Mouse (Mus musculus) MEL (cell line): Measurements from ENCODE around the gene Vps8. TPM values are rescaled to one million over a fixed set of nuclear protein-coding genes. Genes with fewer than 3 reads are reported as not detected.

Experiments used
- DNase-seq: peaks from one replicate; pipeline ENCODE4 v3.0.0; 2011; ENCODE audit warnings: low read depth, low spot score
- H3K27ac ChIP-seq: 2 replicates; pipeline ENCODE4 v1.5.1; 2012; ENCODE audit warnings: low read depth, mild to moderate bottlenecking, control low read depth, low read length, moderate library complexity; ENCODE audit not compliant: control insufficient read depth
- H3K27me3 ChIP-seq, 2 experiments: fragments of 150-350 bp in 1 of 2; sonication (generic) in 1 of 2; 2 replicates each; pipeline ENCODE4 v1.6.1; 2012; ENCODE audit warnings: low read length in 2 of 2, mild to moderate bottlenecking in 2 of 2, improper control_type of control experiment in 1 of 2, moderate library complexity in 1 of 2; ENCODE audit not compliant: insufficient read depth in 2 of 2, control insufficient read depth in 1 of 2
- H3K36me3 ChIP-seq, 2 experiments: 2 replicates each; pipeline ENCODE4 v1.6.1; 2012 to 2014; ENCODE audit warnings: low read length in 2 of 2, improper control_type of control experiment in 1 of 2, inconsistent platforms in 1 of 2, mild to moderate bottlenecking in 1 of 2; ENCODE audit not compliant: insufficient read depth in 2 of 2, control insufficient read depth in 1 of 2
- H3K4me1 ChIP-seq, 2 experiments: fragments of 150-350 bp in 1 of 2; sonication (generic) in 1 of 2; 2 replicates each; pipeline ENCODE4 v1.6.1; 2012; ENCODE audit warnings: low read length in 2 of 2, improper control_type of control experiment in 1 of 2, mild to moderate bottlenecking in 1 of 2; ENCODE audit not compliant: insufficient read depth in 2 of 2, control insufficient read depth in 1 of 2
- H3K4me3 ChIP-seq, 2 experiments: fragments of 150-350 bp in 1 of 2; sonication (generic) in 1 of 2; 2 replicates each; pipeline ENCODE4 v1.5.1; 2012; ENCODE audit warnings: low read depth in 2 of 2, low read length in 2 of 2, mild to moderate bottlenecking in 2 of 2, moderate library complexity in 2 of 2, control low read depth in 1 of 2, improper control_type of control experiment in 1 of 2; ENCODE audit not compliant: control insufficient read depth in 1 of 2, insufficient read depth in 1 of 2
- H3K79me2 ChIP-seq: 2 replicates; pipeline ENCODE4 v1.6.1; 2012; ENCODE audit warnings: mild to moderate bottlenecking, low read length, moderate library complexity; ENCODE audit not compliant: control insufficient read depth, poor library complexity, insufficient read depth
- H3K9ac ChIP-seq: 2 replicates; pipeline ENCODE4 v1.6.1; 2012; ENCODE audit warnings: low read depth, mild to moderate bottlenecking, control low read depth, low read length, moderate library complexity; ENCODE audit not compliant: control insufficient read depth, poor library complexity, severe bottlenecking
- H3K9me3 ChIP-seq: fragments of 150-350 bp; sonication (generic); replicated peaks from 2 replicates; pipeline ENCODE4 v1.6.1; 2012; ENCODE audit warnings: mild to moderate bottlenecking, low read length, improper control_type of control experiment, moderate library complexity; ENCODE audit not compliant: insufficient read depth
- BHLHE40 ChIP-seq: IDR thresholded peaks from 2 replicates; pipeline ENCODE4 v1.6.1; 2012; ENCODE audit warnings: low read depth, mild to moderate bottlenecking, inconsistent platforms, low read length, improper control_type of control experiment, borderline replicate concordance
- CHD1 ChIP-seq: IDR thresholded peaks from 2 replicates; pipeline ENCODE4 v1.6.1; 2012; ENCODE audit warnings: low read depth, mild to moderate bottlenecking, inconsistent platforms, low read length, improper control_type of control experiment
- CTCF ChIP-seq, 3 experiments: IDR thresholded peaks in 2 of 3; conservative IDR thresholded peaks in 1 of 3; 2 replicates each; pipeline ENCODE4 v1.5.1; 2011 to 2012; ENCODE audit warnings: low read length in 3 of 3, low read depth in 2 of 3, mild to moderate bottlenecking in 2 of 3, improper control_type of control experiment in 1 of 3, inconsistent platforms in 1 of 3, mixed read lengths in 1 of 3, moderate library complexity in 1 of 3; ENCODE audit not compliant: control insufficient read depth in 1 of 3, insufficient read depth in 1 of 3, poor library complexity in 1 of 3, severe bottlenecking in 1 of 3
- E2F4 ChIP-seq: IDR thresholded peaks from 2 replicates; pipeline ENCODE4 v1.6.1; 2011; ENCODE audit warnings: low read depth, low read length, improper control_type of control experiment, borderline replicate concordance
- EP300 ChIP-seq, 2 experiments: IDR thresholded peaks; 2 replicates each; pipeline ENCODE4 v1.6.1; 2011; ENCODE audit warnings: improper control_type of control experiment in 2 of 2, low read length in 2 of 2, low read depth in 1 of 2, mild to moderate bottlenecking in 1 of 2
- ETS1 ChIP-seq: IDR thresholded peaks from 2 replicates; pipeline ENCODE4 v1.6.1; 2012; ENCODE audit warnings: low read depth, mild to moderate bottlenecking, inconsistent platforms, low read length, improper control_type of control experiment, moderate library complexity
- GATA1 ChIP-seq: IDR thresholded peaks from 2 replicates; pipeline ENCODE4 v1.6.1; 2011; ENCODE audit warnings: low read depth, low read length, improper control_type of control experiment
- HCFC1 ChIP-seq: IDR thresholded peaks from 2 replicates; pipeline ENCODE4 v1.6.1; 2012; ENCODE audit warnings: low read depth, mild to moderate bottlenecking, inconsistent platforms, low read length, improper control_type of control experiment, moderate library complexity
- JUND ChIP-seq: IDR thresholded peaks from 2 replicates; pipeline ENCODE4 v1.6.1; 2011; ENCODE audit warnings: low read depth, mild to moderate bottlenecking, improper control_type of control experiment, low read length
- KAT2A ChIP-seq: conservative IDR thresholded peaks from 2 replicates; pipeline ENCODE4 v1.6.1; 2012; ENCODE audit warnings: low read depth, low read length, improper control_type of control experiment, inconsistent platforms
- MAFK ChIP-seq: IDR thresholded peaks from 2 replicates; pipeline ENCODE4 v1.6.1; 2011; ENCODE audit warnings: low read depth, mild to moderate bottlenecking, low read length, improper control_type of control experiment, borderline replicate concordance
- MAX ChIP-seq: IDR thresholded peaks from 2 replicates; pipeline ENCODE4 v1.6.1; 2011; ENCODE audit warnings: low read length, improper control_type of control experiment
- MEF2A ChIP-seq: IDR thresholded peaks from 2 replicates; pipeline ENCODE4 v1.6.1; 2014; ENCODE audit warnings: low read depth, mild to moderate bottlenecking, inconsistent platforms, low read length, improper control_type of control experiment; ENCODE audit not compliant: poor library complexity, insufficient replicate concordance, severe bottlenecking; ENCODE audit errors: extremely low read depth
- MXI1 ChIP-seq: IDR thresholded peaks from 2 replicates; pipeline ENCODE4 v1.6.1; 2011; ENCODE audit warnings: mild to moderate bottlenecking, low read depth, low read length, improper control_type of control experiment
- MYB ChIP-seq: IDR thresholded peaks from 2 replicates; pipeline ENCODE4 v1.6.1; 2011; ENCODE audit warnings: mild to moderate bottlenecking, low read depth, low read length, improper control_type of control experiment
- MYC ChIP-seq: IDR thresholded peaks from 2 replicates; pipeline ENCODE4 v1.6.1; 2011; ENCODE audit warnings: low read depth, mild to moderate bottlenecking, low read length, improper control_type of control experiment, moderate library complexity
- NELFE ChIP-seq: IDR thresholded peaks from 2 replicates; pipeline ENCODE4 v1.6.1; 2011; ENCODE audit warnings: low read depth, low read length, improper control_type of control experiment
- POLR2A ChIP-seq, 2 experiments: IDR thresholded peaks; 2 replicates each; pipeline ENCODE4 v1.6.1; 2011 to 2012; ENCODE audit warnings: low read length in 2 of 2, mild to moderate bottlenecking in 2 of 2, control low read depth in 1 of 2, improper control_type of control experiment in 1 of 2, low read depth in 1 of 2, moderate library complexity in 1 of 2; ENCODE audit not compliant: control insufficient read depth in 1 of 2, insufficient read depth in 1 of 2, poor library complexity in 1 of 2
- POLR2AphosphoS2 ChIP-seq: IDR thresholded peaks from 2 replicates; pipeline ENCODE4 v1.6.1; 2011; ENCODE audit warnings: low read length, improper control_type of control experiment
- POLR2AphosphoS5 ChIP-seq: IDR thresholded peaks from 2 replicates; pipeline ENCODE4 v1.6.1; 2012; ENCODE audit warnings: low read depth, borderline replicate concordance, mild to moderate bottlenecking, inconsistent platforms, low read length, moderate library complexity, mixed read lengths
- RAD21 ChIP-seq: IDR thresholded peaks from 2 replicates; pipeline ENCODE4 v1.6.1; 2011; ENCODE audit warnings: mild to moderate bottlenecking, low read depth, low read length, improper control_type of control experiment
- RCOR1 ChIP-seq: IDR thresholded peaks from 2 replicates; pipeline ENCODE4 v1.6.1; 2012; ENCODE audit warnings: low read depth, mild to moderate bottlenecking, inconsistent platforms, low read length, improper control_type of control experiment
- SIN3A ChIP-seq: IDR thresholded peaks from 2 replicates; pipeline ENCODE4 v1.6.1; 2012; ENCODE audit warnings: low read length, improper control_type of control experiment, inconsistent platforms
- SMC3 ChIP-seq: IDR thresholded peaks from 2 replicates; pipeline ENCODE4 v1.6.1; 2011; ENCODE audit warnings: low read depth, low read length, improper control_type of control experiment
- TCF12 ChIP-seq: IDR thresholded peaks from 2 replicates; pipeline ENCODE4 v1.6.1; 2014; ENCODE audit warnings: low read depth, mild to moderate bottlenecking, inconsistent platforms, low read length, improper control_type of control experiment, moderate library complexity
- USF1 ChIP-seq: IDR thresholded peaks from 2 replicates; pipeline ENCODE4 v1.6.1; 2014; ENCODE audit warnings: low read depth, mild to moderate bottlenecking, inconsistent platforms, low read length, improper control_type of control experiment, moderate library complexity
- USF2 ChIP-seq, 2 experiments: IDR thresholded peaks; 2 replicates each; pipeline ENCODE4 v1.6.1; 2011 to 2012; ENCODE audit warnings: improper control_type of control experiment in 2 of 2, low read length in 2 of 2, borderline replicate concordance in 1 of 2, inconsistent platforms in 1 of 2, low read depth in 1 of 2, mild to moderate bottlenecking in 1 of 2; ENCODE audit not compliant: insufficient read depth in 1 of 2
- ZKSCAN1 ChIP-seq: IDR thresholded peaks from 2 replicates; pipeline ENCODE4 v1.6.1; 2012; ENCODE audit warnings: low read depth, mild to moderate bottlenecking, inconsistent platforms, low read length, improper control_type of control experiment, moderate library complexity
- ZMIZ1 ChIP-seq: IDR thresholded peaks from 2 replicates; pipeline ENCODE4 v1.6.1; 2012; ENCODE audit warnings: low read depth, mild to moderate bottlenecking, inconsistent platforms, low read length, improper control_type of control experiment, moderate library complexity
- ZNF384 ChIP-seq: IDR thresholded peaks from 2 replicates; pipeline ENCODE4 v1.6.1; 2012; ENCODE audit warnings: low read depth, mild to moderate bottlenecking, inconsistent platforms, low read length, improper control_type of control experiment
- polyA plus RNA-seq, 2 experiments: library from polyadenylated mRNA; stranded (reverse) in 1 of 2; unstranded in 1 of 2; fragments of >175 nt in 1 of 2; fragments of >200 nt in 1 of 2; gene quantifications; 2 replicates each; pipeline versions ENCODE4 v1.2.1 to v1.2.4; 2012; ENCODE audit warnings: low replicate concordance in 2 of 2, low read depth in 1 of 2; ENCODE audit not compliant: insufficient read length in 2 of 2, insufficient read depth in 1 of 2, missing spikeins in 1 of 2
- total RNA-seq: library from RNA; depleted of rRNA; stranded (reverse); fragments of 300-350 nt; gene quantifications from 2 replicates; pipeline ENCODE4 v1.2.3, GENCODE M21; 2012

The Vps8 gene
- total and polyA plus RNA-seq, 3 experiments, result 10.5 to 14.0 TPM; not detected in 1

DNA sequence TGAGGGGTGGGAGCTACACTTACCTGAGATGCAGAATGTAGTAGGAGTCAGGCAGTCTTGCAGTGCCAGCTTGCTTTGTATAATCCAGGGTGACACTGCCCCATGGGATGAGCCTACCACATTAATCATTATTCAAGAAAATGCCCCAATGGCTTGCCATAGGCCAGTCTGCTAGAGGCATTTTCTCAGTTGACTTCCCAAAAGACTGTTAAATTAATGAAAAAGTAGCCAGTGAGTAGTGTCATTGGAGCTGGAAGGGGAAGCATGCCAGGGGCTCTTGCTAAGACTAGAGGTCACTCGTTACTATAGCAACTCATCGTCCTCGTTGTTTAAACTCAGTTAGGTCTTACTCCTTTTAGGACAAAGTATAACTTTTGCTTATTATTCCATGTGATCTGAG, 130.6 kb downstream of the Vps8 start:
- Histone ChIP-seq H3K27me3 (no peaks in the 10 kb centered on the region), H3K4me3 (no peak overlapping the region), H3K36me3 (no peaks in the 10 kb centered on the region), H3K9ac (no peak overlapping the region), H3K4me1 (no peaks in the 10 kb centered on the region), H3K9me3 (no peaks in the 10 kb centered on the region), H3K79me2 (no peaks in the 10 kb centered on the region), H3K27ac (no peak overlapping the region)
- DNase-seq, result no peak
- TF ChIP-seq ZKSCAN1 (no peak), SMC3 (no peak), E2F4 (no peak), POLR2AphosphoS2 (no peak), KAT2A (no peak), SIN3A (no peak), MYC (no peak), MXI1 (no peak), MYB (no peak), CHD1 (no peak), MAX (no peak)

GRCm38 (mm10) chr16:21562625-21563300, 139.8 kb downstream of the Vps8 start:
- DNase-seq, result peak; percentile 12
- H3K4me3 ChIP-seq, result no peak overlapping the region
- H3K9me3 ChIP-seq, result no peaks in the 10 kb centered on the region
- no peaks in the 10 kb centered on the region for H3K27me3 ChIP-seq
- H3K9ac ChIP-seq, result no peak overlapping the region
- no peaks in the 10 kb centered on the region for H3K79me2 ChIP-seq
- H3K36me3 ChIP-seq, result peaks cover 0 to 7% of the 10 kb centered on the region in 2 experiments; a peak in 3 of 4 replicates
- no peak overlapping the region for H3K27ac ChIP-seq
- 0 out of 4 replicates have a peak, but pooled peaks cover 0 to 3% of the 10 kb centered on the region in 2 experiments for H3K4me1 ChIP-seq
- TF ChIP-seq RAD21, result no peak
- TF ChIP-seq POLR2A (IDR thresholded peaks at IDR 0.05; ENCODE audit: control insufficient read depth in 1 of 2, insufficient read depth in 1 of 2, low read depth in 1 of 2, low read length in 2 of 2, poor library complexity in 1 of 2), result no peak
- peak; percentile 84; the same call in 1 of the 2 replicates for TF ChIP-seq MEF2A
- TF ChIP-seq NELFE, result no peak
- TF ChIP-seq HCFC1, result no peak
- peak; percentile 76 for TF ChIP-seq TCF12
- no peak for TF ChIP-seq RCOR1
- no peak for TF ChIP-seq ZNF384
- TF ChIP-seq POLR2AphosphoS5, result no peak
- TF ChIP-seq BHLHE40, result no peak
- peak in 1 of 2 experiments; percentile 54; a peak in 2 of 4 replicates for TF ChIP-seq EP300 (IDR thresholded peaks at IDR 0.05; ENCODE audit: low read depth in 1 of 2, low read length in 2 of 2)
- TF ChIP-seq GATA1, result 0 out of 2 replicates have a peak, but pooled peaks have one; percentile 27
- TF ChIP-seq ZMIZ1, result no peak
- TF ChIP-seq POLR2AphosphoS2, result no peak
- no peak for TF ChIP-seq SMC3
- TF ChIP-seq MAFK, result no peak
- no peak for TF ChIP-seq CTCF (IDR thresholded peaks at IDR 0.05 in 2 of 3, conservative IDR thresholded peaks at IDR 0.05 in 1 of 3; ENCODE audit: control insufficient read depth in 1 of 3, insufficient read depth in 1 of 3, low read depth in 2 of 3, low read length in 3 of 3, poor library complexity in 1 of 3, severe bottlenecking in 1 of 3)
- TF ChIP-seq ETS1, result peak; percentile 26; the same call in 1 of the 2 replicates
- no peak for TF ChIP-seq MYC
- TF ChIP-seq USF1, result no peak
- TF ChIP-seq USF2 (IDR thresholded peaks at IDR 0.05; ENCODE audit: borderline replicate concordance in 1 of 2, insufficient read depth in 1 of 2, low read depth in 1 of 2, low read length in 2 of 2), result no peak
- TF ChIP-seq KAT2A, result no peak
- no peak for TF ChIP-seq MAX
- no peak for TF ChIP-seq JUND
